Mouse (Mus musculus): Measurements from ENCODE around the gene Sestd1. TPM values are rescaled to one million over a fixed set of nuclear protein-coding genes. Genes with fewer than 3 reads are reported as not detected.

Sestd1 gene
- total RNA-seq, 2 experiments from 2014 or later = 31.3 to 33.7 TPM

- no peak for DNase-seq (ENCODE audit: low spot score in 2 of 2)
Observed at GRCm38 (mm10) chr2:77232604-77233003, 47.8 kb downstream of the Sestd1 start.

- peak; percentile 11 to 63 for DNase-seq (ENCODE audit: low spot score in 2 of 2)
Observed at GRCm38 (mm10) chr2:77220960-77221359, 59.4 kb downstream of the Sestd1 start.

- DNase-seq (ENCODE audit: low spot score in 2 of 2) = no peak
Observed at GRCm38 (mm10) chr2:77212885-77213284, 67.5 kb downstream of the Sestd1 start.

GRCm38 (mm10) chr2:77206951-77207350 lies 73.4 kb downstream of the Sestd1 start:
- DNase-seq (ENCODE audit: low spot score in 2 of 2) = no peak

- DNase-seq (ENCODE audit: low spot score in 2 of 2) = peak in 1 of 2 experiments; percentile 36
Observed at GRCm38 (mm10) chr2:77203916-77204315, 76.5 kb downstream of the Sestd1 start.

GRCm38 (mm10) chr2:77201900-77202299 lies 78.5 kb downstream of the Sestd1 start:
- no peak for DNase-seq (ENCODE audit: low spot score in 2 of 2)

- no peak for DNase-seq (ENCODE audit: low spot score in 2 of 2)
Observed at GRCm38 (mm10) chr2:77200958-77201614, 79.3 kb downstream of the Sestd1 start.

GRCm38 (mm10) chr2:77200379-77200778 lies 80.0 kb downstream of the Sestd1 start:
- no peak for DNase-seq (ENCODE audit: low spot score in 2 of 2)

GRCm38 (mm10) chr2:77198246-77198645 lies 82.1 kb downstream of the Sestd1 start:
- no peak for DNase-seq (ENCODE audit: low spot score in 2 of 2)

- no peak for DNase-seq (ENCODE audit: low spot score in 2 of 2)
Observed at GRCm38 (mm10) chr2:77196819-77197218, 83.6 kb downstream of the Sestd1 start.

GRCm38 (mm10) chr2:77195056-77195455 lies 85.3 kb downstream of the Sestd1 start:
- DNase-seq (ENCODE audit: low spot score in 2 of 2) = no peak

GRCm38 (mm10) chr2:77191811-77192210 lies 88.6 kb downstream of the Sestd1 start:
- DNase-seq (ENCODE audit: low spot score in 2 of 2) = no peak

- no peak for DNase-seq (ENCODE audit: low spot score in 2 of 2)
Observed at GRCm38 (mm10) chr2:77190891-77191290, 89.5 kb downstream of the Sestd1 start.

- DNase-seq (ENCODE audit: low spot score in 2 of 2) = no peak
Observed at GRCm38 (mm10) chr2:77190301-77190700, 90.1 kb downstream of the Sestd1 start.

- no peak for DNase-seq (ENCODE audit: low spot score in 2 of 2)
Observed at GRCm38 (mm10) chr2:77189671-77190070, 90.7 kb downstream of the Sestd1 start.

- DNase-seq (ENCODE audit: low spot score in 2 of 2) = no peak
Observed at GRCm38 (mm10) chr2:77187501-77187900, 92.9 kb downstream of the Sestd1 start.

GRCm38 (mm10) chr2:77186912-77187311 lies 93.5 kb downstream of the Sestd1 start:
- DNase-seq (ENCODE audit: low spot score in 2 of 2) = no peak

GRCm38 (mm10) chr2:77184049-77184571 lies 96.3 kb downstream of the Sestd1 start:
- DNase-seq (ENCODE audit: low spot score in 2 of 2) = no peak

- DNase-seq (ENCODE audit: low spot score in 2 of 2) = no peak
Observed at GRCm38 (mm10) chr2:77183646-77184045, 96.7 kb downstream of the Sestd1 start.

GRCm38 (mm10) chr2:77182996-77183380 lies 97.4 kb downstream of the Sestd1 start:
- no peak for DNase-seq (ENCODE audit: low spot score in 2 of 2)

GRCm38 (mm10) chr2:77182271-77182995 lies 98.0 kb downstream of the Sestd1 start:
- DNase-seq (ENCODE audit: low spot score in 2 of 2) = no peak

GRCm38 (mm10) chr2:77177472-77177871 lies 102.9 kb downstream of the Sestd1 start:
- DNase-seq (ENCODE audit: low spot score in 2 of 2) = no peak

GRCm38 (mm10) chr2:77176413-77176812 lies 104.0 kb downstream of the Sestd1 start:
- DNase-seq (ENCODE audit: low spot score in 2 of 2) = no peak

Measured in layer of hippocampus, adult 18-20 months (tissue).